Mouse (Mus musculus) left cerebral cortex, adult 11 months (tissue): ENCODE data around the gene Adam10.

ENCODE experiments used
- DNase-seq: peaks from one replicate; pipeline ENCODE4 v3.0.0; 2022; ENCODE audit warnings: low spot score

The Adam10 gene

GRCm38 (mm10) chr9:70788705-70789104, 109.9 kb downstream of the Adam10 start:
- DNase-seq = peak; percentile 46

- no peak for DNase-seq
These were observed 111.8 kb downstream of the Adam10 start for GRCm38 (mm10) chr9:70790621-70791020.

GRCm38 (mm10) chr9:70794643-70795438, 116.0 kb downstream of the Adam10 start:
- no peak for DNase-seq

GRCm38 (mm10) chr9:70795439-70795757, 116.6 kb downstream of the Adam10 start:
- no peak for DNase-seq

GRCm38 (mm10) chr9:70800588-70801315, 122.0 kb downstream of the Adam10 start:
- no peak for DNase-seq

- DNase-seq = no peak
These were observed 123.0 kb downstream of the Adam10 start for GRCm38 (mm10) chr9:70801761-70802160.

- DNase-seq = no peak
These were observed 124.0 kb downstream of the Adam10 start for GRCm38 (mm10) chr9:70802816-70803215.

- no peak for DNase-seq
These were observed 127.3 kb downstream of the Adam10 start for GRCm38 (mm10) chr9:70806069-70806468.

GRCm38 (mm10) chr9:70807714-70808113, 128.9 kb downstream of the Adam10 start:
- DNase-seq = no peak

GRCm38 (mm10) chr9:70812551-70812950, 133.8 kb downstream of the Adam10 start:
- DNase-seq = no peak

- DNase-seq = no peak
These were observed 138.0 kb downstream of the Adam10 start for GRCm38 (mm10) chr9:70816701-70817305.

- no peak for DNase-seq
These were observed 138.6 kb downstream of the Adam10 start for GRCm38 (mm10) chr9:70817396-70817795.

- no peak for DNase-seq
These were observed 139.9 kb downstream of the Adam10 start for GRCm38 (mm10) chr9:70818739-70819138.

GRCm38 (mm10) chr9:70824103-70824502, 145.3 kb downstream of the Adam10 start:
- DNase-seq = no peak

GRCm38 (mm10) chr9:70827911-70828310, 149.1 kb downstream of the Adam10 start:
- no peak for DNase-seq
